Mouse (Mus musculus) ES-E14 (cell line): ENCODE data around the gene Pum1.

ENCODE experiments used
- CHD2 ChIP-seq: IDR thresholded peaks from 2 replicates; pipeline ENCODE4 v1.6.1; 2014; ENCODE audit warnings: mild to moderate bottlenecking, low read depth, low read length, inconsistent platforms
- MAFK ChIP-seq: IDR thresholded peaks from 2 replicates; pipeline ENCODE4 v1.6.1; 2014; ENCODE audit warnings: mild to moderate bottlenecking, low read depth, low read length, inconsistent platforms; ENCODE audit not compliant: insufficient read depth
- ZC3H11A ChIP-seq: IDR thresholded peaks from 2 replicates; pipeline ENCODE4 v1.6.1; 2012; ENCODE audit warnings: low read depth, mild to moderate bottlenecking, inconsistent platforms, low read length, borderline replicate concordance

GRCm38 (mm10) chr4:130773899-130774298, 110.8 kb downstream of the Pum1 start:
- TF ChIP-seq CHD2: no peak
- TF ChIP-seq MAFK: peak; percentile 37; the same call in 1 of the 2 replicates
- TF ChIP-seq ZC3H11A: no peak
